Comparison of ENCODE assay signal across 26 mouse cellular contexts in genomic region chr4:155861787-155862186, GRCm38 (mm10). TPM values are rescaled to one million over a fixed set of nuclear protein-coding genes. Genes with fewer than 3 reads are reported as not detected.
DNase-seq lines count a peak whose midpoint lies in the region; ATAC-seq and TF ChIP-seq lines count a peak whose summit lies in the region.
"Had no signal": no experiment of that assay in that cellular context is flagged by ENCODE, and none has a peak within 500 bp of the region (broad histone marks: within the 10 kb centered on the region; RNA-seq: fewer than 3 reads in every experiment).

No protein-coding gene starts in this region.

- no peaks in the 10 kb centered on the region for H3K9me3 ChIP-seq in liver, embryonic 12.5 days (replicated peaks)
- H3K9me3 ChIP-seq in intestine, embryonic 15.5 days, result no peaks in the 10 kb centered on the region
- H3K9me3 ChIP-seq: embryonic facial prominence, embryonic 10.5 days; embryonic facial prominence, embryonic 15.5 days; G1E; hindbrain, embryonic 12.5 days; liver, embryonic 13.5 days; midbrain, embryonic 13.5 days; neural tube, embryonic 15.5 days; stomach, embryonic 15.5 days had no signal

- H3K4me1 ChIP-seq in liver, adult 2 months (ENCODE audit: control insufficient read depth, insufficient read depth, low read length), result no peaks in the 10 kb centered on the region
- peaks cover 6% of the 10 kb centered on the region for H3K4me1 ChIP-seq in liver, embryonic 12.5 days
- H3K4me1 ChIP-seq in intestine, embryonic 15.5 days (replicated peaks), result no peaks in the 10 kb centered on the region
- H3K4me1 ChIP-seq: embryonic facial prominence, embryonic 10.5 days; embryonic facial prominence, embryonic 15.5 days; hindbrain, embryonic 12.5 days; midbrain, embryonic 13.5 days; neural tube, embryonic 15.5 days; stomach, embryonic 15.5 days had no signal

- WGBS in liver, adult 2 months, result 64% methylated on average over 7 of the region's 7 CpGs
- 80% methylated on average over 7 of the region's 7 CpGs for WGBS in liver, embryonic 12.5 days (ENCODE audit: insufficient replicate concordance)
- 87% methylated on average over 7 of the region's 7 CpGs for WGBS in intestine, embryonic 15.5 days

- peaks cover 6% of the 10 kb centered on the region; the same call in 1 of the 2 replicates for H3K36me3 ChIP-seq in liver, adult 2 months (ENCODE audit: control insufficient read depth, insufficient read depth, low read length)
- H3K36me3 ChIP-seq in liver, embryonic 12.5 days, result peaks cover 71% of the 10 kb centered on the region
- H3K36me3 ChIP-seq in intestine, embryonic 15.5 days, result peaks cover 30% of the 10 kb centered on the region

- ATAC-seq in liver, embryonic 12.5 days, result no peak
- peak; percentile 60 for ATAC-seq in granulocyte monocyte progenitor cell, adult 5-6 weeks (replicated peaks; ENCODE audit: poor library complexity, severe bottlenecking)
- peak; percentile 16; the same call in 1 of the 2 replicates for ATAC-seq in neutrophil, adult 5-6 weeks (ENCODE audit: extremely low read depth, insufficient number of reproducible peaks, low FRiP score, poor library complexity, severe bottlenecking)
- no peak for ATAC-seq in intestine, embryonic 15.5 days
- ATAC-seq: forebrain, embryonic 14.5 days; hindbrain, postnatal 0 days; intestine, embryonic 16.5 days; midbrain, embryonic 13.5 days; Patski had no signal

- H3K79me2 ChIP-seq in liver, adult 2 months (ENCODE audit: control insufficient read depth, insufficient read depth, low read length), result no peaks in the 10 kb centered on the region

- H3K27me3 ChIP-seq in liver, adult 2 months (ENCODE audit: control insufficient read depth, insufficient read depth, low read length), result no peaks in the 10 kb centered on the region
- H3K27me3 ChIP-seq in liver, embryonic 12.5 days (replicated peaks), result no peaks in the 10 kb centered on the region
- H3K27me3 ChIP-seq in intestine, embryonic 15.5 days (replicated peaks), result no peaks in the 10 kb centered on the region
- H3K27me3 ChIP-seq: embryonic facial prominence, embryonic 15.5 days; hindbrain, embryonic 12.5 days; liver, embryonic 13.5 days; midbrain, embryonic 13.5 days; neural tube, embryonic 15.5 days; Patski; stomach, embryonic 15.5 days had no signal

- no peak for TF ChIP-seq POLR2A in liver, adult 2 months (IDR thresholded peaks at IDR 0.05; ENCODE audit: extremely low read depth, insufficient read depth, low read length)

- no peak overlapping the region for H3K9ac ChIP-seq in liver, adult 2 months (ENCODE audit: low read depth, low read length)
- H3K9ac ChIP-seq in liver, embryonic 12.5 days, result no peak overlapping the region
- H3K9ac ChIP-seq in intestine, embryonic 15.5 days, result no peak overlapping the region
- H3K9ac ChIP-seq: embryonic facial prominence, embryonic 15.5 days; hindbrain, embryonic 12.5 days; liver, embryonic 13.5 days; lung, embryonic 14.5 days; midbrain, embryonic 13.5 days; neural tube, embryonic 15.5 days; stomach, embryonic 15.5 days had no signal

- peak; percentile 6 for DNase-seq in adrenal gland, adult 8-10 months
- no peak for DNase-seq in adrenal gland, postnatal 25 days
- peak; percentile 39 for DNase-seq in liver, adult 2 months (ENCODE audit: extremely low read depth, low read depth, low spot score)
- DNase-seq: adrenal gland, postnatal 14 days; heart, postnatal 14 days; kidney, adult 8-10 months; liver, embryonic 13.5 days; lung, embryonic 14.5 days; right cerebral cortex, postnatal 25 days had no signal

- no peak overlapping the region for H3K4me3 ChIP-seq in liver, adult 2 months (ENCODE audit: insufficient read depth, low read depth, low read length)
- H3K4me3 ChIP-seq in liver, embryonic 12.5 days, result no peak overlapping the region
- no peak overlapping the region for H3K4me3 ChIP-seq in intestine, embryonic 15.5 days (replicated peaks)
- H3K4me3 ChIP-seq: embryonic facial prominence, embryonic 10.5 days; embryonic facial prominence, embryonic 15.5 days; hindbrain, embryonic 12.5 days; liver, embryonic 13.5 days; midbrain, embryonic 13.5 days; neural tube, embryonic 15.5 days; stomach, embryonic 15.5 days had no signal

- no peak overlapping the region for H3K27ac ChIP-seq in liver, adult 2 months (replicated peaks; ENCODE audit: insufficient read depth, low read depth, low read length)
- no peak overlapping the region for H3K27ac ChIP-seq in liver, embryonic 12.5 days
- H3K27ac ChIP-seq in intestine, embryonic 15.5 days, result no peak overlapping the region
- H3K27ac ChIP-seq: embryonic facial prominence, embryonic 10.5 days; embryonic facial prominence, embryonic 15.5 days; hindbrain, embryonic 12.5 days; hindbrain, postnatal 0 days; kidney, postnatal 0 days; liver, embryonic 13.5 days; midbrain, embryonic 13.5 days; neural tube, embryonic 15.5 days; stomach, embryonic 15.5 days had no signal

- no peak overlapping the region for H3K4me2 ChIP-seq in liver, embryonic 12.5 days
- no peak overlapping the region for H3K4me2 ChIP-seq in intestine, embryonic 15.5 days (replicated peaks)
- H3K4me2 ChIP-seq: embryonic facial prominence, embryonic 15.5 days; hindbrain, embryonic 12.5 days; liver, embryonic 13.5 days; lung, embryonic 14.5 days; midbrain, embryonic 13.5 days; neural tube, embryonic 15.5 days; stomach, embryonic 15.5 days had no signal

- no peak for TF ChIP-seq CTCF in liver, adult 2 months (IDR thresholded peaks at IDR 0.05; ENCODE audit: low read depth, low read length)

RNA-seq across cellular contexts. Expression of gene Tas1r3, which starts 1.4 kb away (rescaled TPM):
- 1 to 10 TPM in 1 of 4 experiments, under 1 TPM in 3; 0.46 to 1.2 (median 0.62) TPM for total RNA-seq in adrenal gland, adult 8-10 months (2022)
- 0.52 and 0.55 TPM in 2 replicates for total RNA-seq in adrenal gland, postnatal 25 days (2021)
- total RNA-seq in liver, adult 2 months (2014; rRNA removed), result 0.37 and 0.47 TPM in 2 replicates
- polyA plus RNA-seq in liver, adult 2 months (2012; rRNA removed), result 0.12 and 0.35 TPM in 2 replicates
- 0.07 and 0.11 TPM in 2 replicates for polyA plus RNA-seq in liver, embryonic 12.5 days (2016; fragmentation: Nextera tagmentation; extraction: Ambion mirVana)
- 1.5 TPM in 1 of 2 replicates, not detected in the other for total RNA-seq in granulocyte monocyte progenitor cell, adult 5-6 weeks (2014; fragmentation: Nextera tagmentation)
- 0.30 and 0.93 TPM in 2 replicates for total RNA-seq in granulocyte monocyte progenitor cell, adult 5-6 weeks (2017)
- 1.4 and 1.8 TPM in 2 replicates for total RNA-seq in neutrophil, adult 5-6 weeks (2017)
- 0.25 and 0.51 TPM in 2 replicates for polyA plus RNA-seq in intestine, embryonic 15.5 days (2015; fragmentation: Nextera tagmentation; extraction: Ambion mirVana)

RNA-seq across cellular contexts. Expression of gene Cptp, which starts 7.5 kb away (rescaled TPM):
- total RNA-seq in adrenal gland, adult 8-10 months (2022), result 10 to 100 TPM; 16.4 to 29.0 (median 17.9) TPM
- total RNA-seq in adrenal gland, postnatal 25 days (2021), result 13.8 and 23.0 TPM in 2 replicates
- total RNA-seq in liver, adult 2 months (2014; rRNA removed), result 5.7 and 7.5 TPM in 2 replicates
- polyA plus RNA-seq in liver, adult 2 months (2012; rRNA removed), result 32.1 and 48.6 TPM in 2 replicates
- 10.3 and 10.8 TPM in 2 replicates for polyA plus RNA-seq in liver, embryonic 12.5 days (2016; fragmentation: Nextera tagmentation; extraction: Ambion mirVana)
- 9.4 and 16.7 TPM in 2 replicates for total RNA-seq in granulocyte monocyte progenitor cell, adult 5-6 weeks (2014; fragmentation: Nextera tagmentation)
- total RNA-seq in granulocyte monocyte progenitor cell, adult 5-6 weeks (2017), result 7.0 and 7.8 TPM in 2 replicates
- total RNA-seq in neutrophil, adult 5-6 weeks (2017), result 2.3 and 10.1 TPM in 2 replicates
- 20.3 and 20.6 TPM in 2 replicates for polyA plus RNA-seq in intestine, embryonic 15.5 days (2015; fragmentation: Nextera tagmentation; extraction: Ambion mirVana)

RNA-seq across cellular contexts. Expression of gene Ints11, which starts 7.6 kb away (rescaled TPM):
- total RNA-seq in adrenal gland, adult 8-10 months (2022), result 10 to 100 TPM; 32.3 to 34.6 (median 33.3) TPM
- 32.4 and 36.9 TPM in 2 replicates for total RNA-seq in adrenal gland, postnatal 25 days (2021)
- 13.6 and 18.8 TPM in 2 replicates for total RNA-seq in liver, adult 2 months (2014; rRNA removed)
- polyA plus RNA-seq in liver, adult 2 months (2012; rRNA removed), result 15.8 and 20.9 TPM in 2 replicates
- polyA plus RNA-seq in liver, embryonic 12.5 days (2016; fragmentation: Nextera tagmentation; extraction: Ambion mirVana), result 50.0 and 51.4 TPM in 2 replicates
- total RNA-seq in granulocyte monocyte progenitor cell, adult 5-6 weeks (2014; fragmentation: Nextera tagmentation), result 49.0 and 64.7 TPM in 2 replicates
- 34.7 and 37.9 TPM in 2 replicates for total RNA-seq in granulocyte monocyte progenitor cell, adult 5-6 weeks (2017)
- total RNA-seq in neutrophil, adult 5-6 weeks (2017), result 25.4 and 26.8 TPM in 2 replicates
- polyA plus RNA-seq in intestine, embryonic 15.5 days (2015; fragmentation: Nextera tagmentation; extraction: Ambion mirVana), result 61.3 and 64.1 TPM in 2 replicates

RNA-seq across cellular contexts. Expression of gene Dvl1, which starts 14.6 kb away (rescaled TPM):
- total RNA-seq in adrenal gland, adult 8-10 months (2022), result 100 to 1,000 TPM in 1 of 4 experiments, 10 to 100 TPM in 3; 69.6 to 110 (median 73.1) TPM
- total RNA-seq in adrenal gland, postnatal 25 days (2021), result 63.2 and 64.6 TPM in 2 replicates
- 40.5 and 44.6 TPM in 2 replicates for total RNA-seq in liver, adult 2 months (2014; rRNA removed)
- 101 and 162 TPM in 2 replicates for polyA plus RNA-seq in liver, adult 2 months (2012; rRNA removed)
- 10.7 and 12.1 TPM in 2 replicates for polyA plus RNA-seq in liver, embryonic 12.5 days (2016; fragmentation: Nextera tagmentation; extraction: Ambion mirVana)
- total RNA-seq in granulocyte monocyte progenitor cell, adult 5-6 weeks (2014; fragmentation: Nextera tagmentation), result 10.1 and 20.3 TPM in 2 replicates
- total RNA-seq in granulocyte monocyte progenitor cell, adult 5-6 weeks (2017), result 12.4 and 21.6 TPM in 2 replicates
- 32.8 and 39.2 TPM in 2 replicates for total RNA-seq in neutrophil, adult 5-6 weeks (2017)
- polyA plus RNA-seq in intestine, embryonic 15.5 days (2015; fragmentation: Nextera tagmentation; extraction: Ambion mirVana), result 9.9 and 11.9 TPM in 2 replicates

RNA-seq across cellular contexts. Expression of gene Mxra8, which starts 22.3 kb away (rescaled TPM):
- total RNA-seq in adrenal gland, adult 8-10 months (2022), result 10 to 100 TPM; 45.1 to 93.9 (median 66.8) TPM
- total RNA-seq in adrenal gland, postnatal 25 days (2021), result 38.1 and 50.3 TPM in 2 replicates
- total RNA-seq in liver, adult 2 months (2014; rRNA removed), result 7.5 and 8.8 TPM in 2 replicates
- 15.4 and 17.2 TPM in 2 replicates for polyA plus RNA-seq in liver, adult 2 months (2012; rRNA removed)
- 8.1 and 9.2 TPM in 2 replicates for polyA plus RNA-seq in liver, embryonic 12.5 days (2016; fragmentation: Nextera tagmentation; extraction: Ambion mirVana)
- total RNA-seq in granulocyte monocyte progenitor cell, adult 5-6 weeks (2014; fragmentation: Nextera tagmentation), result 0.39 TPM in 1 of 2 replicates, not detected in the other
- total RNA-seq in granulocyte monocyte progenitor cell, adult 5-6 weeks (2017), result not detected in 2 replicates
- total RNA-seq in neutrophil, adult 5-6 weeks (2017), result 0.47 and 2.3 TPM in 2 replicates
- polyA plus RNA-seq in intestine, embryonic 15.5 days (2015; fragmentation: Nextera tagmentation; extraction: Ambion mirVana), result 76.9 and 81.3 TPM in 2 replicates
- total RNA-seq: megakaryocyte-erythroid progenitor cell, adult 5-6 weeks had no signal
- polyA plus RNA-seq: G1E had no signal

Comparison
In these comparisons a context has a peak if more than half of its experiments do, and no peak if none do; other contexts are left out.
1. ATAC-seq: peak in granulocyte monocyte progenitor cell, adult 5-6 weeks (single experiment) and neutrophil, adult 5-6 weeks (single experiment); none in liver, embryonic 12.5 days (single experiment) and intestine, embryonic 15.5 days (single experiment).